In genomic region chr16:52229446-52229845, GRCm38 (mm10) we compare ENCODE assay signal across 23 mouse cellular contexts.
DNase-seq lines count a peak whose midpoint lies in the region; TF ChIP-seq lines count a peak whose summit lies in the region.
"Had no signal": no experiment of that assay in that cellular context is flagged by ENCODE, and none has a peak within 500 bp of the region (broad histone marks: within the 10 kb centered on the region; RNA-seq: fewer than 3 reads in every experiment).

No protein-coding gene starts in this region.

- no peaks in the 10 kb centered on the region for H3K36me3 ChIP-seq in embryonic facial prominence, embryonic 10.5 days (replicated peaks)
- H3K36me3 ChIP-seq: embryonic facial prominence, embryonic 12.5 days; embryonic facial prominence, embryonic 15.5 days; heart, embryonic 10.5 days; heart, embryonic 13.5 days had no signal

- no peak overlapping the region for H3K4me3 ChIP-seq in lung, adult 2 months (replicated peaks; ENCODE audit: extremely low read depth, low read depth, low read length)
- H3K4me3 ChIP-seq in embryonic facial prominence, embryonic 10.5 days, result no peak overlapping the region
- H3K4me3 ChIP-seq: embryonic facial prominence, embryonic 12.5 days; embryonic facial prominence, embryonic 15.5 days; gastrocnemius, adult 2 months; heart, embryonic 10.5 days; heart, embryonic 13.5 days had no signal

- H3K27ac ChIP-seq in embryonic facial prominence, embryonic 10.5 days (replicated peaks), result no peak overlapping the region
- H3K27ac ChIP-seq: embryonic facial prominence, embryonic 12.5 days; embryonic facial prominence, embryonic 15.5 days; gastrocnemius, adult 2 months; heart, embryonic 10.5 days; heart, embryonic 13.5 days; hindbrain, embryonic 14.5 days had no signal

- no peak for TF ChIP-seq CTCF in lung, adult 2 months (IDR thresholded peaks at IDR 0.05; ENCODE audit: insufficient read depth, low read length)

- WGBS in lung, adult 2 months, result 60% methylated on average over 7 of the region's 7 CpGs
- 57% methylated on average over 7 of the region's 7 CpGs for WGBS in embryonic facial prominence, embryonic 10.5 days

- no peak for TF ChIP-seq POLR2A in lung, adult 2 months (IDR thresholded peaks at IDR 0.05; ENCODE audit: borderline replicate concordance, extremely low read depth, low read depth, low read length)

- intact Hi-C loops in left cerebral cortex, postnatal 25 days (cut with DNase I), result no loop called here
- intact Hi-C loops in left cerebral cortex, postnatal 10 days (cut with DNase I), result no loop called here

- peak; percentile 10 to 44 for DNase-seq in lung, adult 18-20 months
- no peak for DNase-seq in lung, adult 2 months
- DNase-seq in lung, postnatal 10 days, result peak; percentile 64
- peak; percentile 43 for DNase-seq in lung, postnatal 36 days
- DNase-seq in embryonic facial prominence, embryonic 10.5 days (ENCODE audit: low spot score), result no peak
- no peak for DNase-seq in left cerebral cortex, postnatal 25 days (ENCODE audit: low spot score in 2 of 2)
- DNase-seq in left cerebral cortex, postnatal 10 days (ENCODE audit: extremely low spot score in 1 of 2, low spot score in 2 of 2), result no peak
- DNase-seq: adrenal gland, postnatal 10 days; adrenal gland, postnatal 36 days; cerebellum, adult 18-20 months; cerebellum, adult 9-10 months; cerebellum, postnatal 14 days; forebrain, postnatal 0 days; gastrocnemius, adult 2 months; gastrocnemius, postnatal 25 days; heart, adult 18-20 months; heart, postnatal 14 days; heart, postnatal 4 days had no signal

- H3K27me3 ChIP-seq in embryonic facial prominence, embryonic 10.5 days (replicated peaks; ENCODE audit: low read depth, poor library complexity, severe bottlenecking), result no peaks in the 10 kb centered on the region
- H3K27me3 ChIP-seq: embryonic facial prominence, embryonic 12.5 days; embryonic facial prominence, embryonic 15.5 days; heart, embryonic 13.5 days had no signal

- H3K9me3 ChIP-seq in embryonic facial prominence, embryonic 10.5 days, result no peaks in the 10 kb centered on the region
- H3K9me3 ChIP-seq: embryonic facial prominence, embryonic 12.5 days; embryonic facial prominence, embryonic 15.5 days; heart, embryonic 10.5 days; heart, embryonic 13.5 days had no signal

- no peaks in the 10 kb centered on the region; the same call in 1 of the 2 replicates for H3K4me1 ChIP-seq in lung, adult 2 months (ENCODE audit: control insufficient read depth, insufficient read depth, low read length)
- H3K4me1 ChIP-seq in embryonic facial prominence, embryonic 10.5 days, result no peaks in the 10 kb centered on the region
- H3K4me1 ChIP-seq: embryonic facial prominence, embryonic 12.5 days; embryonic facial prominence, embryonic 15.5 days; heart, embryonic 10.5 days; heart, embryonic 13.5 days had no signal

Comparison
In these comparisons a context has a peak if more than half of its experiments do, and no peak if none do; other contexts are left out.
1. DNase-seq: peak in lung, adult 18-20 months (2 of 2), lung, postnatal 10 days (single experiment) and lung, postnatal 36 days (single experiment); none in lung, adult 2 months (single experiment), embryonic facial prominence, embryonic 10.5 days (single experiment), left cerebral cortex, postnatal 25 days (0 of 2) and left cerebral cortex, postnatal 10 days (0 of 2).